Mouse (Mus musculus) kidney, postnatal 25 days (tissue): ENCODE results near the gene Rpl24.

Experiments
- DNase-seq, 2 experiments: peaks; one replicate each; pipeline ENCODE4 v3.0.0; 2021; ENCODE audit warnings: mixed read lengths in 2 of 2

The Rpl24 gene

GRCm38 (mm10) chr16:55971735-55972615 lies 5.9 kb downstream of the Rpl24 start:
- no peak for DNase-seq

GRCm38 (mm10) chr16:55972626-55973201 lies 6.6 kb downstream of the Rpl24 start:
- no peak for DNase-seq

- peak; percentile 99 to 100 for DNase-seq
Measured at GRCm38 (mm10) chr16:55973431-55974255, 7.6 kb downstream of the Rpl24 start, which contains the start of gene Zbtb11. Zbtb11 (plus strand) TSS chr16:55973883.

- peak; percentile 91 to 97 for DNase-seq
Measured at GRCm38 (mm10) chr16:55974256-55974902, 8.3 kb downstream of the Rpl24 start.

- peak; percentile 31 to 52 for DNase-seq
Measured at GRCm38 (mm10) chr16:55974903-55975285, 8.8 kb downstream of the Rpl24 start.

GRCm38 (mm10) chr16:55986001-55986400 lies 19.9 kb downstream of the Rpl24 start:
- no peak for DNase-seq

- no peak for DNase-seq
Measured at GRCm38 (mm10) chr16:55990311-55990710, 24.2 kb downstream of the Rpl24 start.

GRCm38 (mm10) chr16:55994235-55994634 lies 28.2 kb downstream of the Rpl24 start:
- no peak for DNase-seq

- no peak for DNase-seq
Measured at GRCm38 (mm10) chr16:56006798-56007197, 40.7 kb downstream of the Rpl24 start.

GRCm38 (mm10) chr16:56008862-56009261 lies 42.8 kb downstream of the Rpl24 start:
- no peak for DNase-seq

GRCm38 (mm10) chr16:56012789-56013743 lies 47.0 kb downstream of the Rpl24 start:
- DNase-seq, result no peak

- DNase-seq, result no peak
Measured at GRCm38 (mm10) chr16:56014076-56014475, 48.0 kb downstream of the Rpl24 start.

GRCm38 (mm10) chr16:56019660-56020059 lies 53.6 kb downstream of the Rpl24 start:
- no peak for DNase-seq
